Comparison of ENCODE assay signal across 8 mouse cellular contexts in the genomic region with DNA sequence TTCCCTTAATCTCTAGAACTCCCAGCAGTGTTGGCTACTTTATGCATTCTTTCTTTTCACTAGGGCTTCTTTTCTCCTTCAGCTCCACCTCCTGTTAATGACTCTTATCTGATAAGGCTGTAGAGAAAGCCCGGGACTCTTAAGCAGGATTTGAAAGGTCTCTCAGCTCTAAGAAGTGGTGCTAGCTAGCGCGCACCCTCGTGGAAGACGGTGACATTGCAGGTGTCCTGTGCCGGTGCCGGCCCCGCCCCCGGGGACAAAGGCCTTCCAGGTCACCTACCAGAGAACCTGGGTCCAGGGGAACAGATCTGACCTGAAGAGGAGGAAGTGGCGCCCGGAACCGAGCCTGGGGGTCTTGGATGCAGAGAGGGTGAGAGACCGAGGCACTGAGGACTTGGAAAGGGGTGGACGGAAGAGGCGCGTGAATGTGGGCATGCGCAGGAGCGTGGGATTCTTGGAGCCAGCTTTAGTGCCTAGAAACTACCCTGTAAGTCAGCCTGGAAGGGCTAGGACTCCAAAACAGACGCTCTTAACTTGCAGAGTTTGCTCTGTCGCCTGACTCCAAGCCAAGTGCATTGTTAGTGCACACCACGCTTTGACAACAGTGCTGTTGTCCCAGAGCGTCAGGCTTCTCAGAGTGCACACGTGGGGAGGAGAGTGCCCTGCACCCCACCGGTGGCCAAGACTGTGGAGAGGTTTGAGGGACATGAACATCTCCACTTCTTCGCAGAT. TPM values are rescaled to one million over a fixed set of nuclear protein-coding genes. Genes with fewer than 3 reads are reported as not detected.
DNase-seq lines count a peak whose midpoint lies in the region; ATAC-seq lines count a peak whose summit lies in the region.

Gene Scrn2 (plus strand): TSS at position 253 of the 732 bp plus-strand sequence.

- no peaks in the 10 kb centered on the region for H3K9me3 ChIP-seq in hindbrain, embryonic 11.5 days (ENCODE audit: control insufficient read depth, low read length)

- peak within 1 kb of the TSS; percentile 67 for H3K27ac ChIP-seq in hindbrain, embryonic 11.5 days (ENCODE audit: low read depth, low read length)

- H3K9ac ChIP-seq in hindbrain, embryonic 11.5 days (ENCODE audit: low read depth, low read length): peak within 1 kb of the TSS; percentile 79

- under 1% methylated on average over 25 of the region's 25 CpGs for WGBS in hindbrain, embryonic 11.5 days

- H3K4me1 ChIP-seq in hindbrain, embryonic 11.5 days (replicated peaks; ENCODE audit: control insufficient read depth, insufficient read depth, low read length): peaks cover 6% of the 10 kb centered on the region

- peak; percentile 76 for DNase-seq in MEL-GATA-1-ER (ENCODE audit: extremely low read depth, low read depth)
- peak; percentile 83 for DNase-seq in cerebellum, adult 8-10 months
- DNase-seq in forelimb bud, embryonic 11.5 days (ENCODE audit: low read depth, low spot score): peak; percentile 87
- peak; percentile 93 for DNase-seq in hindbrain, embryonic 11.5 days (ENCODE audit: low spot score)
- peak; percentile 83 to 88 for DNase-seq in layer of hippocampus, postnatal 10 days (ENCODE audit: low spot score in 2 of 2)
- DNase-seq in lung, postnatal 10 days: peak; percentile 91
- DNase-seq in ovary, postnatal 14 days (ENCODE audit: low spot score): peak; percentile 81
- peak; percentile 83 for DNase-seq in thymus, postnatal 14 days

- H3K27me3 ChIP-seq in hindbrain, embryonic 11.5 days (ENCODE audit: control insufficient read depth, insufficient read depth, low read length): 0 out of 2 replicates have a peak, but pooled peaks cover 2% of the 10 kb centered on the region

- peak within 1 kb of the TSS; percentile 62 for H3K4me3 ChIP-seq in hindbrain, embryonic 11.5 days (ENCODE audit: low read depth, low read length)

- H3K36me3 ChIP-seq in hindbrain, embryonic 11.5 days (ENCODE audit: control insufficient read depth, insufficient read depth, low read length): no peaks in the 10 kb centered on the region

- ATAC-seq in hindbrain, embryonic 11.5 days (ENCODE audit: low FRiP score): peak; percentile 64

- peak within 1 kb of the TSS; percentile 81 for H3K4me2 ChIP-seq in hindbrain, embryonic 11.5 days (replicated peaks; ENCODE audit: low read depth, low read length)

RNA-seq across cellular contexts. Expression of gene Scrn2, which starts in this region (rescaled TPM):
- 19.4 and 21.7 TPM in 2 replicates for polyA plus RNA-seq in hindbrain, embryonic 11.5 days (2014; fragmentation: Nextera tagmentation; extraction: Ambion mirVana)
- total RNA-seq in layer of hippocampus, postnatal 10 days (2021): 1 to 10 TPM; 5.2 to 6.3 TPM

Comparison
In these comparisons a context has a peak if more than half of its experiments do, and no peak if none do; other contexts are left out.
1. Peak in every context shown above with its lines: DNase-seq, ATAC-seq, H3K4me3 ChIP-seq and H3K27ac ChIP-seq.